Mouse (Mus musculus) common myeloid progenitor, adult 5-6 weeks (primary cell): ENCODE results near the gene Zfp867. TPM values are rescaled to one million over a fixed set of nuclear protein-coding genes. Genes with fewer than 3 reads are reported as not detected.

Experiments
- ATAC-seq: replicated peaks from 2 replicates; pipeline ENCODE4 v1.8.0; 2016; ENCODE audit warnings: low read depth, mild to moderate bottlenecking, moderate TSS enrichment, inconsistent platforms; ENCODE audit not compliant: poor library complexity, severe bottlenecking
- total RNA-seq: library from RNA; stranded (forward); fragments of 200-1000, 187-1606 nt; gene quantifications from 2 replicates; pipeline ENCODE4 v1.2.3, GENCODE M21; 2017

The Zfp867 gene
- total RNA-seq, 1 experiment from 2014 or later: 2.5 TPM

DNA sequence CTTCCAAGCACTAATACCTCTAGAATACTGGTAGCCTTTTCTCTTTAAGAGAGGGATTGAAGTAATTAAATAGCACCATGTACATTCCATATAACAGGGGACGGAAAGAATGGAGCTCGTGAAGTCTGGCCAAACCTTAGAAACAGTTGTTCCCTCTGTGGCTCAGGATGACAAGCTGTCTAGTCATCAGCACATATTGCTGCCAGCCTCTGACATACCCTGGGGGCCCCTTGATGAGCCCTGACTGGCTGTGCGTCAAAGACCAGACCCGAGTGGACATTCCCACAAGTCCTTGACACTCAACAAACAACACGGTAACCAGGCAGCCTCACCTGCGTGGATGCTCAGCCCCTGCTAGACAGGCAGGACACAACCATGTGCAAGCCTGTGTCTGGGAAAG lies 60.2 kb downstream of the Zfp867 start:
- no peak for ATAC-seq

Other genes starting within 250 kb of the Zfp867 start
- gene Arf1, start 244.2 kb downstream of the Zfp867 start, total RNA-seq: 300 and 320 TPM in 2 replicates
- not detected in 2 replicates for gene Wnt3a, start 181.7 kb downstream of the Zfp867 start, total RNA-seq
- gene Wnt9a, start 165.5 kb downstream of the Zfp867 start, total RNA-seq: not detected in 2 replicates
- not detected in 2 replicates for gene Prss38, start 96.8 kb downstream of the Zfp867 start, total RNA-seq
- 4.4 and 8.4 TPM in 2 replicates for gene Jmjd4, start 22.4 kb downstream of the Zfp867 start, total RNA-seq
- 8.2 and 8.5 TPM in 2 replicates for gene Snap47, start 21.3 kb downstream of the Zfp867 start, total RNA-seq
- gene Zkscan17, start 54.3 kb upstream of the Zfp867 start, total RNA-seq: 14.9 and 23.1 TPM in 2 replicates
- 2.8 and 7.3 TPM in 2 replicates for gene Nlrp3, start 69.1 kb upstream of the Zfp867 start, total RNA-seq
- gene Olfr222, start 103.8 kb upstream of the Zfp867 start, total RNA-seq: not detected in 2 replicates
- gene Olfr223, start 120.8 kb upstream of the Zfp867 start, total RNA-seq: not detected in 2 replicates
- gene Mprip, start 188.8 kb upstream of the Zfp867 start, total RNA-seq: 88.3 and 101 TPM in 2 replicates